Mouse (Mus musculus): ENCODE measurements at regions not wholly inside any gene's neighbourhood (a gene's known extent, or its start where the extent isn't known, plus 50 kb on each side); places are given as distances from the start of the nearest gene placed in this dataset.

- no peak for DNase-seq
These were observed 591.2 kb downstream of the Sorcs1 start for GRCm38 (mm10) chr19:50087277-50087676.

GRCm38 (mm10) chr19:50077427-50078040 is 600.9 kb downstream of the Sorcs1 start:
- no peak for DNase-seq

- no peak for DNase-seq
These were observed 618.0 kb downstream of the Sorcs1 start for GRCm38 (mm10) chr19:50060448-50060847.

GRCm38 (mm10) chr19:50052910-50053309 is 625.5 kb downstream of the Sorcs1 start:
- no peak for DNase-seq

- no peak for DNase-seq
These were observed 632.7 kb downstream of the Sorcs1 start for GRCm38 (mm10) chr19:50045761-50046160.

GRCm38 (mm10) chr19:50013659-50014058 is 664.8 kb downstream of the Sorcs1 start:
- peak; percentile 23 for DNase-seq

- no peak for DNase-seq
These were observed 673.2 kb downstream of the Sorcs1 start for GRCm38 (mm10) chr19:50005248-50005647.

- DNase-seq, result no peak
These were observed 692.6 kb downstream of the Sorcs1 start for GRCm38 (mm10) chr19:49985826-49986225.

- peak; percentile 4 for DNase-seq
These were observed 712.1 kb downstream of the Sorcs1 start for GRCm38 (mm10) chr19:49966284-49966841.

- no peak for DNase-seq
These were observed 713.8 kb downstream of the Sorcs1 start for GRCm38 (mm10) chr19:49964679-49965078.

- no peak for DNase-seq
These were observed 719.9 kb downstream of the Sorcs1 start for GRCm38 (mm10) chr19:49958517-49958916.

- DNase-seq, result peak; percentile 6
These were observed 747.2 kb downstream of the Sorcs1 start for GRCm38 (mm10) chr19:49931202-49931601.

GRCm38 (mm10) chr19:49911738-49912137 is 766.7 kb downstream of the Sorcs1 start:
- DNase-seq, result no peak

GRCm38 (mm10) chr19:49880241-49880640 is 798.2 kb downstream of the Sorcs1 start:
- no peak for DNase-seq

- peak; percentile 30 for DNase-seq
These were observed 817.7 kb downstream of the Sorcs1 start for GRCm38 (mm10) chr19:49860761-49861160.

GRCm38 (mm10) chr19:49855481-49856035 is 822.9 kb downstream of the Sorcs1 start:
- DNase-seq, result no peak

GRCm38 (mm10) chr19:49841984-49842383 is 836.5 kb downstream of the Sorcs1 start:
- no peak for DNase-seq

- DNase-seq, result no peak
These were observed 839.1 kb downstream of the Sorcs1 start for GRCm38 (mm10) chr19:49839153-49839911.

GRCm38 (mm10) chr19:49830918-49831317 is 847.5 kb downstream of the Sorcs1 start:
- DNase-seq, result no peak

- DNase-seq, result no peak
These were observed 872.6 kb downstream of the Sorcs1 start for GRCm38 (mm10) chr19:49805636-49806397.

Data from right cerebral cortex, postnatal 25 days (tissue).